Mouse (Mus musculus): ENCODE measurements around the gene Myh14.

GRCm38 (mm10) chr7:44615309-44615708 is 55.3 kb downstream of the Myh14 start:
- TF ChIP-seq CTCF (IDR thresholded peaks at IDR 0.05; ENCODE audit: low read depth) (no peak), EP300 (IDR thresholded peaks at IDR 0.05; ENCODE audit: low read depth) (no peak)
